Mouse (Mus musculus): ENCODE data around the gene Fam227a. TPM values are rescaled to one million over a fixed set of nuclear protein-coding genes. Genes with fewer than 3 reads are reported as not detected.

The Fam227a gene
- polyA plus RNA-seq, 1 experiment, result 2.2 TPM

DNA sequence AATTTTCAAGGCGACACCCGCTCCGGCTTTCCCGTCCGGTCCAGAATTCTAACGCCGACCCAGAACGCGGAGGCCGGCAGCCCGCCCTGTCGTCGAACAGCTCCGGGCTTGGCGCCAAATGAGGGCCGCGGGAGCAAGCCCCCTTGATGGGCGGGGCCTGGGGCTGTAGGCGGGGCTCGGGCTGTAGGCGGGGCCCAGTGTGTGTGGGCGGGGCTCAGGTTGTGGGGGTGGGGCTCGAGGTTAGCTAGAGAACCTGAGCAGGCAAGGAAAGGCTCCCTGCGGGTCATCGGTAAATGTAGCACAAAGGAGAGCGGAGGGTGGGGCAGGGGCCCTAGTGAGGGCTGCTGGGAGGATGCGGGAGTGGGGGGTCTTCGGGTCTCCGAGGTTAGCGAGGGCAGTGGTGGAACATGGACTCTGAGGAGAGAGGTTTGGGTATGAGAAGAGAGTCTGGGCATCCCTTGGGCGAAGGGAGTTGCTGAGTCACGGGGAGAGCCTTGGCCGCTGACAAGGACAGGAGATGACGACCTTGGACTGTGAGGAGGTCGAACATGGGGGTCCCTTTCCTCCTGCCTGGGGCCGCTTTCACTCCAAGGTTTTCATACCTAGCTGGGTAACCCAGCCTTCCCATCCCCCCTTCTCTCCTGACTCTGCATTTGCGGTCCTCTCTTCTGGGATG is 53.6 kb downstream of the Fam227a start, which contains the start of gene Dmc1:
Dmc1 (minus strand) TSS at position 120 of the 676 bp plus-strand sequence.
- Histone ChIP-seq H3K4me3 (ENCODE audit: insufficient read depth, low read length) (no peak within 1 kb of the TSS), H3K4me1 (ENCODE audit: control insufficient read depth, insufficient read depth, low read length) (no peaks in the 10 kb centered on the region), H3K27ac (ENCODE audit: insufficient read depth, low read length) (no peak within 1 kb of the TSS)
- TF ChIP-seq CTCF (IDR thresholded peaks at IDR 0.05; ENCODE audit: borderline replicate concordance, insufficient read depth, low read length) (no peak), POLR2A (IDR thresholded peaks at IDR 0.05; ENCODE audit: low read depth, low read length) (no peak)

DNA sequence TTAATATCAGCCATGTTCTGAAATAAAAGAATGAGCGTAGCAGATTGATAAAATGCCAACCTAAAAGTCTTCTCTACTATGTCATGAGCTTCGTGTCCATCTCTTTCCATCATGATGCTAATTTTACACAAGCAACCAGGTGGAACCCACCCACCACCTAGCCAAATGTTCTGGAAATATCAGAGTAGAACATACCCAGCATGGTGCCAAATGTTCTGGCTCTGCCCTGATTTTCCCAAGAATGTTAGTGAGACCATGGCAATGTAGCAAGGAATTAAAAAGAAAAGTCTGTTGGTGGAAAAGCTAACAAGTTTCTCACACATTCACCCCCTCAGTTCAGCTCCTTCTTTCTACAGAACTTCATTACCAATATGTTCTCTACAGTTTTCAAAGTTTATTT is 58.6 kb downstream of the Fam227a start:
- no peak overlapping the region for H3K27ac ChIP-seq (ENCODE audit: insufficient read depth, low read length)
- TF ChIP-seq CTCF (IDR thresholded peaks at IDR 0.05; ENCODE audit: borderline replicate concordance, insufficient read depth, low read length) (no peak), POLR2A (IDR thresholded peaks at IDR 0.05; ENCODE audit: low read depth, low read length) (no peak)
- H3K4me1 ChIP-seq (ENCODE audit: control insufficient read depth, insufficient read depth, low read length), result no peaks in the 10 kb centered on the region
- no peak overlapping the region for H3K4me3 ChIP-seq (ENCODE audit: insufficient read depth, low read length)

DNA sequence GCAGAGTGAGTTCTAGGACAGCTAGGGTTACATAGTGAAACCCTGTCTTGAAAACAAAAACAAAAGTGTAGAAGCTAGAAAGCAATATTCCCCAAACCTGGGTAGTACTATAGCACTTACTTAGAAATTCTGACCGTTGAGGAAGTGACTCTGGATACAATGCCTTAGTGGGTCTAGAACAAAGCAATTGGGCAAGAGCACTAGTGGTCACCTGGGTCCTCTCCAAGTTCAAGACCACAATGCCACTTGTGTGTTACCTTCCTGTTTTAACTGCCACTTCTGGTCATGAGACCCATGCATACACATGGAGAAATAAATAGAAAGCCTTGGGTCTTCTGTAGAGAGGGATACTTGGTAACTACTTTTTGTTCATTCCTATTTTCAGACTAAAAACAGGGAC is 60.0 kb downstream of the Fam227a start:
- H3K4me1 ChIP-seq (ENCODE audit: control insufficient read depth, insufficient read depth, low read length), result no peaks in the 10 kb centered on the region
- H3K27ac ChIP-seq (ENCODE audit: insufficient read depth, low read length), result no peak overlapping the region
- TF ChIP-seq POLR2A (IDR thresholded peaks at IDR 0.05; ENCODE audit: low read depth, low read length) (no peak), CTCF (IDR thresholded peaks at IDR 0.05; ENCODE audit: borderline replicate concordance, insufficient read depth, low read length) (no peak)
- no peak overlapping the region for H3K4me3 ChIP-seq (ENCODE audit: insufficient read depth, low read length)

DNA sequence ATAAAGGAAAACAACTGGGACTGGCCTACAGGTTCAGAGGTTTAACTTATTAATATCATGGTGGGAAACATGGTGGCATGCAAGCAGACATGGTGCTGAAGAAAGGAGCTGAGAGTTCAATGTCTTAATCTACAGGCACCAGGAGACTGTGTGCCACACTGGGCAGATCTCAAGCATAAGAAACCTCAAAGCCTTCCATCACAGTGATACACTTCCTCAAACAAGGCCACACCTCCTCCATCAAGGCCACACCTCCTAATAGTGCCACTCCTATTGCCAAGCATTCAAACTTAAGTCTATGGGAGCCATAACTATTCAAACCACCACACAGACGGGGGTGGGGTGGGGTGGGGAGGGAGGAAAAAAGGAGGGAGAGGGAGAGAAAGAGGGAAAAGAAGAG is 77.2 kb downstream of the Fam227a start:
- H3K27ac ChIP-seq (ENCODE audit: insufficient read depth, low read length), result no peak overlapping the region
- H3K4me3 ChIP-seq (ENCODE audit: insufficient read depth, low read length), result no peak overlapping the region
- H3K4me1 ChIP-seq (ENCODE audit: control insufficient read depth, insufficient read depth, low read length), result no peaks in the 10 kb centered on the region
- no peak for TF ChIP-seq CTCF (IDR thresholded peaks at IDR 0.05; ENCODE audit: borderline replicate concordance, insufficient read depth, low read length)
- TF ChIP-seq POLR2A (IDR thresholded peaks at IDR 0.05; ENCODE audit: low read depth, low read length), result no peak

DNA sequence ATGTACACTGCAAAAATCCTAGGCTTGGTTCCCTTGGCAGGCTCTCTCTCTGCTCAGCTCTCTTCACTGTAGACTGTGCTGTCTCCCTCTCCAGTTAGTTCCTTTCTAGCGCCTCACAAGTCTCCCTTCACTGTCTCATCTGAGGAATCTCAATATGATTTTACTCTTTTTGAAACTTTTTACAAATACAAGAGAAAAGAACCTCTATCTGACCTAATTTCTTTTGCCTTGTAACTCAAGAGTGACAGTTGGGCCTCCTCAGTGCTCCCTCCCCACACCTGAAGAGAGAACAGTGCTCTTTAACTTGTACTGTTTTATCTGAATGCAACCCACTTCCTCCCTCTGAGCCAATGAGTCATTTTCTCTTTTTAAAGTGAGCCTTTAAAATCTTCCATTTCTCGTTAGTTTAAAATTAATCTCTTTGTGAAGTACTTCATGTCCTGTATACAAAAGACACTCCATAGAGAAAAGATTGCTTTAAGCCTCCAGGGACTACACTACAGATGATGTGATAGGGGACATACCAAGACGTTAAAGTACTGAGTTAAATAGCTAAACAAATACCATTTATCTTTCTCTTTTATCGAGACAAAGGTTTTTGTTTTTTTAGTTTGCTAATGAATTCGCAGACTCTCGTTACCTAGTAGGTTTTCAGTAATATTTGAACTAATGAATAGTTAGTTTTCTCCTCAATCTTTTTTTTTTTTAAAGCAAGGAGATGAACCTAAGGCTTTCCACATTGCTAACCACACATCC is 80.9 kb downstream of the Fam227a start:
- TF ChIP-seq POLR2A (IDR thresholded peaks at IDR 0.05; ENCODE audit: low read depth, low read length) (no peak), CTCF (IDR thresholded peaks at IDR 0.05; ENCODE audit: borderline replicate concordance, insufficient read depth, low read length) (no peak)

DNA sequence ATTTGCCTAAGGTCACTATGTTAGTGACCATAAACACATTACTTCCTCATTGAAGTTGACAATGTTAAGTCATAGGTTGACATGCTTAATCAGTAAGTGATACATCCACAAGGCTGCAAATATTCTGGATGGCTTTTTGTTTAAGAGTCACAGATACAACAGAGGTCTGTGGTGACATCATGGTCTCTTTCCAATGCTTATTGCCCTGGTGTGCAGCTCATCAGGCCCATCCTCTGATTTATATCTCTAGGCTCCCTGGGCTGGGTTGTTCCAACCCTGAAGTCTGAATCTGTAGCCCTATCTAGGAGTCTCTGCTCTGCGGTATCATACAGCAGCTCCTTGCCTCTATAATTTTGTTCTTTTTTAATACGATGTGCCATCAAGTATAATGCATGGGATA is 81.8 kb downstream of the Fam227a start:
- H3K27ac ChIP-seq (ENCODE audit: insufficient read depth, low read length), result no peak overlapping the region
- H3K4me3 ChIP-seq (ENCODE audit: insufficient read depth, low read length), result no peak overlapping the region
- no peak for TF ChIP-seq POLR2A (IDR thresholded peaks at IDR 0.05; ENCODE audit: low read depth, low read length)
- no peaks in the 10 kb centered on the region for H3K4me1 ChIP-seq (ENCODE audit: control insufficient read depth, insufficient read depth, low read length)

More for the DNA sequence above, 80.9 kb downstream of the Fam227a start:
- Histone ChIP-seq H3K4me1 (ENCODE audit: control insufficient read depth, insufficient read depth, low read length) (no peaks in the 10 kb centered on the region), H3K27ac (ENCODE audit: insufficient read depth, low read length) (no peak overlapping the region), H3K4me3 (ENCODE audit: insufficient read depth, low read length) (no peak overlapping the region)

DNA sequence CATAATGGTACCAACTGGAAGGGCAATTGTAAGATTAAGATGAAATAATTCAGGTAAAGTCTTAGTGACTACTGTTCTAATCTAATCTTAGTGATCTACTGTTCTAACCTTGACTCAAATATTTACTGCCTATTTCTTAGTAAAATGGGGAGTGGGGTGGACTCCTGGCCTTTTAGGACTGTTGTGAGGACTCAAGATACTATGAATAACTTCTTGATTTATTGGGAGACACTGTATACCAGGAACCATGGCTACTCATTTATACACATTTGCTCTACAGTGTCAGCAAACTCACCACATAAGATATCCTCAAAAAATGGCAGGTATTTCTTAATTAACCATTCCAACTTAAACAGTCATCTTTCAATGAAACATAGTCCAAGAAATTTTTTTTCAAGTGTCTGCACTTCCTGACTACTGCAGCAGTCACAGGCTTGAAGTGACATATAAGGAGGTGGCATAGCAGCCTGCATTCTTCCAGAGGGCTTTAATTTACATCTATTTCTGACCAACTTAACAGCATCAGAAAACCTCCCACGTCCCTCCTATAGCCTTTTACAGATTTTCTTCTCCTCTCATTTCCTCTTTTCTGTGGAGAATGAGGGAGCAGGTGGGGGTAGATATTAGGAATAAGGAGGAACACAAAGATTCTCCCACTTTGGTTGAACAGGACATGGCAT is 83.1 kb downstream of the Fam227a start:
- Histone ChIP-seq H3K4me3 (ENCODE audit: insufficient read depth, low read length) (no peak overlapping the region), H3K4me1 (ENCODE audit: control insufficient read depth, insufficient read depth, low read length) (no peaks in the 10 kb centered on the region), H3K27ac (ENCODE audit: insufficient read depth, low read length) (peak overlapping the region; percentile 26; the same call in 1 of the 2 replicates)
- TF ChIP-seq POLR2A (IDR thresholded peaks at IDR 0.05; ENCODE audit: low read depth, low read length), result no peak

DNA sequence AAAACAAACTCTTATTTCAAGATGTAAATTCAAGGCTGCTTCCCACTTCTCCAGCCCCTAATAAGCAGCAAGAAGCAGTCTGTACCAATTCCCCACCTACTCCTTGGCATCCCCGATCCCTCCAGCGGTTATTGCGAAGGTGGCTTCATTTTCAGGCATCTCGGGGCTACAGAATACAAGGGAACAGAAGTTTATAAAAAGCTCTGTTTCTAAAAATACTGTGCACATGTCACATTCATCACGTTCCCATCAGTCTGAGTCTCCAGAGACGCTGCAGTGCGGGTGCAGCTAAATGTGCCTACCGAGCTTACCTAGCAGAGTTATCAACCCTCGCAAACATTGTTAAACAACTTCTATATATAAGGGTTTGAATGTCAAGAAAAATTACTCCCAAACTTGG is 96.3 kb downstream of the Fam227a start:
- Histone ChIP-seq H3K4me1 (ENCODE audit: control insufficient read depth, insufficient read depth, low read length) (no peaks in the 10 kb centered on the region), H3K27ac (ENCODE audit: insufficient read depth, low read length) (no peak overlapping the region), H3K4me3 (ENCODE audit: insufficient read depth, low read length) (no peak overlapping the region)
- TF ChIP-seq POLR2A (IDR thresholded peaks at IDR 0.05; ENCODE audit: low read depth, low read length) (no peak), CTCF (IDR thresholded peaks at IDR 0.05; ENCODE audit: borderline replicate concordance, insufficient read depth, low read length) (no peak)

DNA sequence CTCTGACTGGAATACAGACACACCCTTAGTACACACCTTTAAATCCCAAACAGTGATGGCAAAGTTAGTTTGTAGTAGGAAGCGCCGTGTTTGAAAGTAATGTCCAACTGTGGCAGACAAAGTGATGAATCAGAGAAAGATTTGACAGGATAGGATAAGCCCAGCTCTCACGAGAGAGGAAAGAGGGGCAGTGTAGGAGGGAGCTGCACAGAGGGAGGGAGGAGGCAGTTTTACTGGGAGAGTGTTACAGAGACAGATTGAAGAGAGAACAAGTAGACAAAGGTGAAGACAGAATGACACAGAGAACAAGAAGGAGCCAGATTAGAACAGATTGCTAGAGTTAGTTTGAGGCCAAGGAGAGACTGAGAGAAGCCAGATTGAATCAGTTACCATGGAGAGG is 99.1 kb downstream of the Fam227a start:
- Histone ChIP-seq H3K4me1 (ENCODE audit: control insufficient read depth, insufficient read depth, low read length) (no peaks in the 10 kb centered on the region), H3K27ac (ENCODE audit: insufficient read depth, low read length) (no peak overlapping the region), H3K4me3 (ENCODE audit: insufficient read depth, low read length) (no peak overlapping the region)
- no peak for TF ChIP-seq POLR2A (IDR thresholded peaks at IDR 0.05; ENCODE audit: low read depth, low read length)
- no peak for TF ChIP-seq CTCF (IDR thresholded peaks at IDR 0.05; ENCODE audit: borderline replicate concordance, insufficient read depth, low read length)

Other genes with a start within 250 kb of the Fam227a start
- 62.7 and 78.9 TPM in 2 replicates for gene Csnk1e, start 203.4 kb downstream of the Fam227a start, polyA plus RNA-seq (2011; ENCODE audit: insufficient read length, low read depth, missing spikeins)
- 0.72 and 1.4 TPM in 2 replicates for gene Kcnj4, start 153.7 kb downstream of the Fam227a start, polyA plus RNA-seq (2011; ENCODE audit: insufficient read length, low read depth, missing spikeins)
- 136 and 146 TPM in 2 replicates for gene Kdelr3, start 142.5 kb downstream of the Fam227a start, polyA plus RNA-seq (2011; ENCODE audit: insufficient read length, low read depth, missing spikeins)
- gene Ddx17, start 112.2 kb downstream of the Fam227a start, polyA plus RNA-seq (2011; ENCODE audit: insufficient read length, low read depth, missing spikeins), result 278 and 332 TPM in 2 replicates
- 0.61 and 0.65 TPM in 2 replicates for gene Dmc1, start 53.8 kb downstream of the Fam227a start, polyA plus RNA-seq (2011; ENCODE audit: insufficient read length, low read depth, missing spikeins)
- 16.2 and 19.9 TPM in 2 replicates for gene Cby1, start 243 bp upstream of the Fam227a start, polyA plus RNA-seq (2011; ENCODE audit: insufficient read length, low read depth, missing spikeins)
- gene Tomm22, start 11.9 kb upstream of the Fam227a start, polyA plus RNA-seq (2011; ENCODE audit: insufficient read length, low read depth, missing spikeins), result 131 and 148 TPM in 2 replicates
- 28.4 and 32.0 TPM in 2 replicates for gene Josd1, start 29.0 kb upstream of the Fam227a start, polyA plus RNA-seq (2011; ENCODE audit: insufficient read length, low read depth, missing spikeins)
- 18.6 and 25.3 TPM in 2 replicates for gene Gtpbp1, start 31.9 kb upstream of the Fam227a start, polyA plus RNA-seq (2011; ENCODE audit: insufficient read length, low read depth, missing spikeins)
- 42.8 and 43.3 TPM in 2 replicates for gene Sun2, start 83.6 kb upstream of the Fam227a start, polyA plus RNA-seq (2011; ENCODE audit: insufficient read length, low read depth, missing spikeins)
- gene Dnal4, start 118.9 kb upstream of the Fam227a start, polyA plus RNA-seq (2011; ENCODE audit: insufficient read length, low read depth, missing spikeins), result 20.9 and 25.2 TPM in 2 replicates
- 7.5 and 9.7 TPM in 2 replicates for gene Nptxr, start 145.8 kb upstream of the Fam227a start, polyA plus RNA-seq (2011; ENCODE audit: insufficient read length, low read depth, missing spikeins)
- 1.0 TPM in 1 of 2 replicates, not detected in the other for gene Npcd, start 175.3 kb upstream of the Fam227a start, polyA plus RNA-seq (2011; ENCODE audit: insufficient read length, low read depth, missing spikeins)
- gene Cbx6, start 175.7 kb upstream of the Fam227a start, polyA plus RNA-seq (2011; ENCODE audit: insufficient read length, low read depth, missing spikeins), result 63.7 and 89.0 TPM in 2 replicates
- 19.7 and 35.3 TPM in 2 replicates for gene Apobec3, start 232.7 kb upstream of the Fam227a start, polyA plus RNA-seq (2011; ENCODE audit: insufficient read length, low read depth, missing spikeins)

Measured in embryonic fibroblast, embryonic 13.5 days (primary cell).